In genomic region chr3:29774365-29774764, GRCm38 (mm10) we compare ENCODE assay signal across 25 mouse cellular contexts.
"Had no signal": no experiment of that assay in that cellular context is flagged by ENCODE, and none has a peak within 500 bp of the region (broad histone marks: within the 10 kb centered on the region; RNA-seq: fewer than 3 reads in every experiment).

No protein-coding gene starts in this region.

- H3K4me1 ChIP-seq: kidney, embryonic 15.5 days; liver, embryonic 12.5 days; liver, embryonic 15.5 days; lung, embryonic 15.5 days; megakaryocyte, embryonic 14.5 days; midbrain, embryonic 10.5 days; midbrain, embryonic 13.5 days had no signal

- ATAC-seq: liver, embryonic 12.5 days; midbrain, embryonic 13.5 days; midbrain, embryonic 16.5 days had no signal

- H3K4me3 ChIP-seq: kidney, embryonic 15.5 days; left cerebral cortex, adult 2 months; limb, embryonic 13.5 days; liver, embryonic 12.5 days; liver, embryonic 15.5 days; lung, embryonic 15.5 days; megakaryocyte, embryonic 14.5 days; midbrain, embryonic 10.5 days; midbrain, embryonic 13.5 days; myocyte had no signal

- H3K9ac ChIP-seq: kidney, embryonic 15.5 days; limb, embryonic 13.5 days; liver, embryonic 12.5 days; liver, embryonic 15.5 days; lung, embryonic 15.5 days; midbrain, embryonic 13.5 days had no signal

- H3K9me3 ChIP-seq: kidney, embryonic 15.5 days; limb, embryonic 13.5 days; liver, embryonic 12.5 days; liver, embryonic 15.5 days; lung, embryonic 15.5 days; megakaryocyte, embryonic 14.5 days; midbrain, embryonic 10.5 days; midbrain, embryonic 13.5 days had no signal

- H3K27me3 ChIP-seq: kidney, embryonic 15.5 days; limb, embryonic 13.5 days; liver, embryonic 12.5 days; liver, embryonic 15.5 days; lung, embryonic 15.5 days; megakaryocyte, embryonic 14.5 days; midbrain, embryonic 13.5 days had no signal

- DNase-seq: kidney, adult 8-10 months; kidney, postnatal 10 days; kidney, postnatal 36 days; layer of hippocampus, postnatal 36 days; liver; lung, adult 18-20 months; lung, postnatal 10 days; lung, postnatal 36 days; right cerebral cortex, postnatal 14 days; right cerebral cortex, postnatal 4 days; thymus, adult 2 months; thymus, postnatal 14 days; thymus, postnatal 4 days had no signal

- H3K27ac ChIP-seq: kidney, embryonic 15.5 days; left cerebral cortex, adult 2 months; limb, embryonic 13.5 days; liver, embryonic 12.5 days; liver, embryonic 15.5 days; lung, embryonic 15.5 days; midbrain, embryonic 10.5 days; midbrain, embryonic 13.5 days; stomach, postnatal 0 days had no signal

- H3K36me3 ChIP-seq: kidney, embryonic 15.5 days; limb, embryonic 13.5 days; liver, embryonic 12.5 days; liver, embryonic 15.5 days; lung, embryonic 15.5 days; midbrain, embryonic 10.5 days; midbrain, embryonic 13.5 days had no signal

- H3K4me2 ChIP-seq: kidney, embryonic 15.5 days; limb, embryonic 13.5 days; liver, embryonic 12.5 days; liver, embryonic 15.5 days; lung, embryonic 15.5 days; midbrain, embryonic 13.5 days had no signal
